Mouse (Mus musculus): Measurements from ENCODE around the gene Rims3.

Gene Rims3

GRCm38 (mm10) chr4:120892516-120892915 lies 37.9 kb downstream of the Rims3 start:
- DNase-seq (ENCODE audit: low read depth, low spot score), result no peak

GRCm38 (mm10) chr4:120893656-120894401 lies 39.2 kb downstream of the Rims3 start:
- DNase-seq (ENCODE audit: low read depth, low spot score), result no peak

GRCm38 (mm10) chr4:120894584-120894983 lies 40.0 kb downstream of the Rims3 start:
- DNase-seq (ENCODE audit: low read depth, low spot score), result no peak

- no peak for DNase-seq (ENCODE audit: low read depth, low spot score)
These were observed 40.6 kb downstream of the Rims3 start for GRCm38 (mm10) chr4:120895226-120895625.

GRCm38 (mm10) chr4:120895810-120896584 lies 41.4 kb downstream of the Rims3 start:
- DNase-seq (ENCODE audit: low read depth, low spot score), result no peak

- no peak for DNase-seq (ENCODE audit: low read depth, low spot score)
These were observed 49.9 kb downstream of the Rims3 start for GRCm38 (mm10) chr4:120904533-120904932.

- DNase-seq (ENCODE audit: low read depth, low spot score), result no peak
These were observed 51.0 kb downstream of the Rims3 start for GRCm38 (mm10) chr4:120905644-120906043.

- DNase-seq (ENCODE audit: low read depth, low spot score), result peak; percentile 83
These were observed 55.0 kb downstream of the Rims3 start for GRCm38 (mm10) chr4:120909558-120910150.

GRCm38 (mm10) chr4:120911086-120911485 lies 56.5 kb downstream of the Rims3 start:
- DNase-seq (ENCODE audit: low read depth, low spot score), result no peak

GRCm38 (mm10) chr4:120912866-120913265 lies 58.2 kb downstream of the Rims3 start:
- no peak for DNase-seq (ENCODE audit: low read depth, low spot score)

- no peak for DNase-seq (ENCODE audit: low read depth, low spot score)
These were observed 58.8 kb downstream of the Rims3 start for GRCm38 (mm10) chr4:120913443-120913842.

GRCm38 (mm10) chr4:120913861-120914260 lies 59.2 kb downstream of the Rims3 start:
- DNase-seq (ENCODE audit: low read depth, low spot score), result no peak

GRCm38 (mm10) chr4:120914501-120914900 lies 59.9 kb downstream of the Rims3 start:
- no peak for DNase-seq (ENCODE audit: low read depth, low spot score)

- no peak for DNase-seq (ENCODE audit: low read depth, low spot score)
These were observed 66.8 kb downstream of the Rims3 start for GRCm38 (mm10) chr4:120921461-120921860.

- DNase-seq (ENCODE audit: low read depth, low spot score), result peak; percentile 90
These were observed 70.1 kb downstream of the Rims3 start, which contains the start of gene Exo5 for GRCm38 (mm10) chr4:120924554-120925299. Exo5 (minus strand) TSS chr4:120925017.

GRCm38 (mm10) chr4:120925386-120925785 lies 70.8 kb downstream of the Rims3 start:
- DNase-seq (ENCODE audit: low read depth, low spot score), result no peak

GRCm38 (mm10) chr4:120928686-120929085 lies 74.1 kb downstream of the Rims3 start:
- no peak for DNase-seq (ENCODE audit: low read depth, low spot score)

GRCm38 (mm10) chr4:120930736-120931135 lies 76.1 kb downstream of the Rims3 start:
- DNase-seq (ENCODE audit: low read depth, low spot score), result no peak

GRCm38 (mm10) chr4:120935006-120935405 lies 80.4 kb downstream of the Rims3 start:
- DNase-seq (ENCODE audit: low read depth, low spot score), result no peak
